Mouse (Mus musculus): Measurements from ENCODE around the gene Disp1. TPM values are rescaled to one million over a fixed set of nuclear protein-coding genes. Genes with fewer than 3 reads are reported as not detected.

Disp1 gene
- total and polyA plus RNA-seq, 3 experiments: 3.4 to 11.3 (median 5.9) TPM

DNA sequence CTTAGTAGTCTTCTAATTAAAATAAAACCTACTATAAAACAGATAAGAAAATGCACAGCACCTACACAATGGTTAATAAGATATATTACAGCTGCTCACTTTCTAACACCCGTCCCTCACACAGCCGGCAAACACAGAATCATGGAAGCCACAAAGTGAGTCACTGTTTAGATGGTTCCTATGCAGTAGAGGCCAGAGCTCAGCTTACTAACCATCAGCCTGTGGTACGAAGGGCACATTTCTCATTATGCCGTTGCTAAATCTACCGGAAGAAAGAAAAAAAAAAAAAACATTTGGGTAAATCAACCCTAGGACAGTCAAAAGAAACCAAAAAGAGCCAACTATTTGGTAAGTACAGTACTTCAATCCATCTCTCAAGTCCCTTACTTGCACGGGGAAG lies 5.6 kb downstream of the Disp1 start:
- in situ Hi-C loops (cut with MboI; ENCODE audit: low pct_ligation_motif_present, low pct_unique_long_range_greater_than_20kb, low sequenced_read_pairs): no loop called here
- H3K9me3 ChIP-seq (replicated peaks; ENCODE audit: low read length): no peaks in the 10 kb centered on the region
- dilution Hi-C loops (cut with MboI; ENCODE audit: extremely low pct_ligation_motif_present, extremely low pct_unique_long_range_greater_than_20kb, low sequenced_read_pairs): no loop called here
- H3K9ac ChIP-seq (ENCODE audit: insufficient read depth, low read depth): no peak overlapping the region
- H3K4me3 ChIP-seq (replicated peaks in 1 of 3; ENCODE audit: low read depth in 2 of 3, low read length in 2 of 3, poor library complexity in 1 of 3): no peak overlapping the region
- no peak for TF ChIP-seq POLR2A (IDR thresholded peaks at IDR 0.05; ENCODE audit: low read depth, low read length)
- no peak for TF ChIP-seq RCOR1 (conservative IDR thresholded peaks at IDR 0.05; ENCODE audit: low read depth, low read length)
- no peak for TF ChIP-seq TBP (conservative IDR thresholded peaks at IDR 0.05; ENCODE audit: low read depth, low read length)
- TF ChIP-seq BHLHE40 (IDR thresholded peaks at IDR 0.05; ENCODE audit: low read depth, low read length): no peak
- TF ChIP-seq CTCF (conservative IDR thresholded peaks at IDR 0.05 in 1 of 2, IDR thresholded peaks at IDR 0.05 in 1 of 2; ENCODE audit: low read depth in 2 of 2, low read length in 2 of 2): no peak
- no peak for TF ChIP-seq ZNF384 (IDR thresholded peaks at IDR 0.05; ENCODE audit: low read depth, low read length)
- TF ChIP-seq NRF1 (IDR thresholded peaks at IDR 0.05; ENCODE audit: low read depth, low read length): no peak
- no peak for TF ChIP-seq USF2 (conservative IDR thresholded peaks at IDR 0.05; ENCODE audit: low read depth, low read length)
- TF ChIP-seq ZMIZ1 (IDR thresholded peaks at IDR 0.05; ENCODE audit: low read depth, low read length): no peak
- TF ChIP-seq KAT2A (IDR thresholded peaks at IDR 0.05; ENCODE audit: insufficient replicate concordance, low read length): no peak
- TF ChIP-seq ELF1 (IDR thresholded peaks at IDR 0.05; ENCODE audit: low read depth, low read length): no peak
- TF ChIP-seq JUND (conservative IDR thresholded peaks at IDR 0.05; ENCODE audit: low read depth, low read length): no peak
- TF ChIP-seq MYC (IDR thresholded peaks at IDR 0.05; ENCODE audit: low read depth, low read length): no peak
- TF ChIP-seq TCF12 (IDR thresholded peaks at IDR 0.05; ENCODE audit: low read depth, low read length): no peak
- no peak for TF ChIP-seq SIN3A (IDR thresholded peaks at IDR 0.05; ENCODE audit: low read length)
- no peak for TF ChIP-seq MAX (IDR thresholded peaks at IDR 0.05; ENCODE audit: low read length)
- no peak for TF ChIP-seq MXI1 (IDR thresholded peaks at IDR 0.05; ENCODE audit: low read depth, low read length)
- TF ChIP-seq SMC3 (IDR thresholded peaks at IDR 0.05; ENCODE audit: low read depth, low read length): no peak
- TF ChIP-seq JUN (IDR thresholded peaks at IDR 0.05; ENCODE audit: insufficient read depth, low read depth, low read length): no peak
- H3K4me2 ChIP-seq (ENCODE audit: insufficient read depth, low read depth, poor library complexity, severe bottlenecking): no peak overlapping the region
- H3K27me3 ChIP-seq (replicated peaks): no peaks in the 10 kb centered on the region
- H3K36me3 ChIP-seq (replicated peaks in 1 of 2; ENCODE audit: control insufficient read depth in 1 of 2, insufficient read depth in 1 of 2, low read length in 1 of 2): peaks cover 3 to 48% of the 10 kb centered on the region in 2 experiments
- DNase-seq (ENCODE audit: extremely low read depth): no peak
- H3K4me1 ChIP-seq (ENCODE audit: control insufficient read depth in 1 of 2, insufficient read depth in 2 of 2): peaks cover 4 to 38% of the 10 kb centered on the region in 2 experiments; a peak in 3 of 4 replicates
- H3K79me2 ChIP-seq (replicated peaks; ENCODE audit: control insufficient read depth, extremely low read depth, insufficient read depth, poor library complexity, severe bottlenecking): peaks cover 3% of the 10 kb centered on the region
- no peak overlapping the region for H3K27ac ChIP-seq (ENCODE audit: insufficient read depth, low read depth)

DNA sequence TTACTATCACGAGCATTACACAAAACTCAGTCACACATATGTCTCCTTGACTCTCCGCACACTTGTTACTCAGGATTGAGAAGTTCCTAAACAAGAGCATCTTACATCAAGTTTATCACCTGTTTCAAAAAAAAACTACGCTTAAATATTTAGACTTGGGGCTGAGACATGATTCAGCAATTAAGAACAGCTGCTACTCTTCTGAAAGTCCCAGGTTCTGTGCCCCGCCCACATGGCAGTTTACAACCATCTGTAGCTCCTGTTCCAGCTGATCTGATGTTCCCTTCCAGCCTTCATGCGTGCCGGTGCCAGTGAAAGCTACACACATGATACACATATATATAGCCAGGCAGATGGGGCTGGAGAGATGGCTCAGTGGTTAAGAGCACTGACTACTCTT lies 7.5 kb downstream of the Disp1 start:
- H3K79me2 ChIP-seq (replicated peaks; ENCODE audit: control insufficient read depth, extremely low read depth, insufficient read depth, poor library complexity, severe bottlenecking): no peaks in the 10 kb centered on the region; the same call in 1 of the 2 replicates
- no peak for DNase-seq (ENCODE audit: extremely low read depth)
- H3K4me3 ChIP-seq (replicated peaks in 1 of 3; ENCODE audit: low read depth in 2 of 3, low read length in 2 of 3, poor library complexity in 1 of 3): no peak overlapping the region
- H3K9me3 ChIP-seq (replicated peaks; ENCODE audit: low read length): no peaks in the 10 kb centered on the region
- TF ChIP-seq MAFK (IDR thresholded peaks at IDR 0.05; ENCODE audit: insufficient replicate concordance, low read length) (no peak), ELF1 (IDR thresholded peaks at IDR 0.05; ENCODE audit: low read depth, low read length) (no peak), USF1 (IDR thresholded peaks at IDR 0.05; ENCODE audit: low read depth, low read length) (no peak), EP300 (IDR thresholded peaks at IDR 0.05; ENCODE audit: low read length) (no peak), USF2 (conservative IDR thresholded peaks at IDR 0.05; ENCODE audit: low read depth, low read length) (no peak), MEF2A (IDR thresholded peaks at IDR 0.05; ENCODE audit: borderline replicate concordance, low read depth, low read length) (no peak), PAX5 (IDR thresholded peaks at IDR 0.05; ENCODE audit: low read length) (no peak), SIN3A (IDR thresholded peaks at IDR 0.05; ENCODE audit: low read length) (no peak), ZC3H11A (IDR thresholded peaks at IDR 0.05; ENCODE audit: low read depth, low read length) (no peak), ZNF384 (IDR thresholded peaks at IDR 0.05; ENCODE audit: low read depth, low read length) (no peak), MAZ (IDR thresholded peaks at IDR 0.05; ENCODE audit: low read depth, low read length) (no peak), ETS1 (conservative IDR thresholded peaks at IDR 0.05; ENCODE audit: low read depth, low read length) (no peak), TCF12 (IDR thresholded peaks at IDR 0.05; ENCODE audit: low read depth, low read length) (no peak), ZMIZ1 (IDR thresholded peaks at IDR 0.05; ENCODE audit: low read depth, low read length) (no peak), CHD1 (IDR thresholded peaks at IDR 0.05; ENCODE audit: low read depth, low read length) (no peak), CTCF (conservative IDR thresholded peaks at IDR 0.05 in 1 of 2, IDR thresholded peaks at IDR 0.05 in 1 of 2; ENCODE audit: low read depth in 2 of 2, low read length in 2 of 2) (no peak), GABPA (IDR thresholded peaks at IDR 0.05; ENCODE audit: insufficient replicate concordance, low read depth, low read length) (no peak), MYC (IDR thresholded peaks at IDR 0.05; ENCODE audit: low read depth, low read length) (no peak)
- no peak overlapping the region for H3K9ac ChIP-seq (ENCODE audit: insufficient read depth, low read depth)
- dilution Hi-C loops (cut with MboI; ENCODE audit: extremely low pct_ligation_motif_present, extremely low pct_unique_long_range_greater_than_20kb, low sequenced_read_pairs) (no loop called here), in situ Hi-C loops (cut with MboI; ENCODE audit: low pct_ligation_motif_present, low pct_unique_long_range_greater_than_20kb, low sequenced_read_pairs) (no loop called here)
- H3K36me3 ChIP-seq (replicated peaks in 1 of 2; ENCODE audit: control insufficient read depth in 1 of 2, insufficient read depth in 1 of 2, low read length in 1 of 2): peaks cover 3 to 52% of the 10 kb centered on the region in 2 experiments
- H3K27ac ChIP-seq (ENCODE audit: insufficient read depth, low read depth): no peak overlapping the region
- peaks cover 2 to 30% of the 10 kb centered on the region in 2 experiments; a peak in 3 of 4 replicates for H3K4me1 ChIP-seq (ENCODE audit: control insufficient read depth in 1 of 2, insufficient read depth in 2 of 2)
- H3K4me2 ChIP-seq (ENCODE audit: insufficient read depth, low read depth, poor library complexity, severe bottlenecking): no peak overlapping the region
- no peaks in the 10 kb centered on the region for H3K27me3 ChIP-seq (replicated peaks)
